Mouse (Mus musculus): Measurements from ENCODE around the gene Urah. TPM values are rescaled to one million over a fixed set of nuclear protein-coding genes. Genes with fewer than 3 reads are reported as not detected.
A peak's percentile ranks its signal among the peaks of the same experiment; 100 is the strongest.

Gene Urah
- polyA plus RNA-seq, 1 experiment from 2014 or later: 38.8 TPM

DNA sequence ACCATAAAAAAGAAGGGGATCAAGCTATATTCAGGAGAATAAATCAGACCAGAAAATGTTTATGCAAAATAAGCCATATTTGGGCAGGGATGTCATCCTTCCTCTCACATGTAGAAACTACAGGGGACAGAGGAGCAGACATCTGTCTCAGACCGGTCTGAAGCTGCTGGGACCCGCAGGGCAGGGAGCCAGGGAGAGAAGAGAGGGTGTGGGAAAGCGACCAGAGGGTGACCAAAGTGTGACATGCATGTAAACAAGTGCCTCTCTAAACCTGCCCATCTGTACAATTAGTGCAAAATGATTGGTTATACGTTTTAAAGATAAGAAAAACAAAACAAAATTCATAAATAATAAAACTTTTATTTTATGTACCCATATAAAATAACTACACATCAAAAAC is 14.6 kb upstream of the Urah start:
- no peaks in the 10 kb centered on the region for H3K4me1 ChIP-seq
- ATAC-seq (ENCODE audit: insufficient number of reproducible peaks, low FRiP score, low TSS enrichment, low read depth): no peak
- H3K9me3 ChIP-seq (replicated peaks): no peaks in the 10 kb centered on the region
- H3K9ac ChIP-seq: no peak overlapping the region
- no peaks in the 10 kb centered on the region for H3K36me3 ChIP-seq
- no peak overlapping the region for H3K4me3 ChIP-seq (replicated peaks)
- no peak overlapping the region for H3K4me2 ChIP-seq (replicated peaks)
- no peak overlapping the region for H3K27ac ChIP-seq (replicated peaks)
- WGBS: 72% methylated on average over 4 of the region's 4 CpGs
- H3K27me3 ChIP-seq: no peaks in the 10 kb centered on the region

- Histone ChIP-seq H3K27ac (replicated peaks) (no peak overlapping the region), H3K27me3 (no peaks in the 10 kb centered on the region), H3K9ac (no peak overlapping the region), H3K4me1 (no peaks in the 10 kb centered on the region), H3K4me3 (replicated peaks) (peak overlapping the region; percentile 45), H3K9me3 (replicated peaks) (no peaks in the 10 kb centered on the region), H3K4me2 (replicated peaks) (peak overlapping the region; percentile 65), H3K36me3 (no peaks in the 10 kb centered on the region)
- WGBS: 35% methylated on average over 5 of the region's 5 CpGs
- ATAC-seq (ENCODE audit: insufficient number of reproducible peaks, low FRiP score, low TSS enrichment, low read depth): no peak
These were observed 13.5 kb upstream of the Urah start for GRCm38 (mm10) chr7:140821305-140821652.

DNA sequence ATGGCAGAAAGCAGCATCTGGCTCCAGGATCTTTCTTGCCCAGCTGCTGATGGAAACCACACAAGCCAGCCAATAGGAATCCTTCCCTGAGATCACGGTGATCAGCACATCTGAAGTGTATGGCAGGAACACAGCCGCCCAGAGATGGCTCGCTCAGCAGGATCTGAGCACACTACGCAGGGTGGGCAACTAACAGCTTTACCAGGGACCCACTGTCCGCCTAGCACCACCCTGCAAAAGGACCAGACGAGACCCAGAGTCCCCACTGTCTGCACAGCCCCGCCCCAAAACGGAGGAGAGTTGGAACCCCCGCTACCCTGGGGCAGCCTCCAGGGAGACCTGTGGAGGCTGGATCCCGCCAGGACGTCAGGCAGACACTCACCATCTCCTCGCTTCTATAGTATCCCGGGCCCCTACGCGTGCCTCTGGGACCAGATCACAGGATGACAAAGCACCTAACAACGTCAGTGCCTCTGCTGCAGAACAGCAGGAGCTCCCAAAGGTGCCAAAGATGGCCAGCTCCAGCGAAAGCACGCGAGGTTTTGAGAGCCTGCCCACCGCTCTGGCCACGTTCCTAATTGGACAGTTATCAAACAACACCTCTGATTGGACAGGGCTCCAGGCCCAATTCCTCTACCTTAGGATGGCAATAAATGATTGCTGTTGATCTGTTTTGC is 13.0 kb upstream of the Urah start, which contains the start of gene Zfp941:
Gene Zfp941, minus strand, starts transcription at position 526 of the 677 bp plus-strand sequence.
- peak within 1 kb of the TSS; percentile 65 for H3K4me2 ChIP-seq (replicated peaks)
- H3K27ac ChIP-seq (replicated peaks): no peak within 1 kb of the TSS
- 0 out of 2 replicates have a peak, but pooled peaks have one; percentile 43 for ATAC-seq (ENCODE audit: insufficient number of reproducible peaks, low FRiP score, low TSS enrichment, low read depth)
- H3K36me3 ChIP-seq: no peaks in the 10 kb centered on the region
- H3K4me1 ChIP-seq: no peaks in the 10 kb centered on the region
- no peak within 1 kb of the TSS for H3K9ac ChIP-seq
- peak within 1 kb of the TSS; percentile 45 for H3K4me3 ChIP-seq (replicated peaks)
- H3K27me3 ChIP-seq: no peaks in the 10 kb centered on the region
- WGBS: 2% methylated on average over 21 of the region's 21 CpGs
- H3K9me3 ChIP-seq (replicated peaks): no peaks in the 10 kb centered on the region

GRCm38 (mm10) chr7:140822731-140823130 is 12.1 kb upstream of the Urah start:
- H3K9me3 ChIP-seq (replicated peaks): no peaks in the 10 kb centered on the region
- no peaks in the 10 kb centered on the region for H3K36me3 ChIP-seq
- no peaks in the 10 kb centered on the region for H3K27me3 ChIP-seq
- no peaks in the 10 kb centered on the region for H3K4me1 ChIP-seq
- ATAC-seq (ENCODE audit: insufficient number of reproducible peaks, low FRiP score, low TSS enrichment, low read depth): no peak
- no peak overlapping the region for H3K4me3 ChIP-seq (replicated peaks)
- H3K4me2 ChIP-seq (replicated peaks): no peak overlapping the region
- H3K27ac ChIP-seq (replicated peaks): no peak overlapping the region
- no peak overlapping the region for H3K9ac ChIP-seq
- WGBS: 89% methylated on average over 4 of the region's 4 CpGs

DNA sequence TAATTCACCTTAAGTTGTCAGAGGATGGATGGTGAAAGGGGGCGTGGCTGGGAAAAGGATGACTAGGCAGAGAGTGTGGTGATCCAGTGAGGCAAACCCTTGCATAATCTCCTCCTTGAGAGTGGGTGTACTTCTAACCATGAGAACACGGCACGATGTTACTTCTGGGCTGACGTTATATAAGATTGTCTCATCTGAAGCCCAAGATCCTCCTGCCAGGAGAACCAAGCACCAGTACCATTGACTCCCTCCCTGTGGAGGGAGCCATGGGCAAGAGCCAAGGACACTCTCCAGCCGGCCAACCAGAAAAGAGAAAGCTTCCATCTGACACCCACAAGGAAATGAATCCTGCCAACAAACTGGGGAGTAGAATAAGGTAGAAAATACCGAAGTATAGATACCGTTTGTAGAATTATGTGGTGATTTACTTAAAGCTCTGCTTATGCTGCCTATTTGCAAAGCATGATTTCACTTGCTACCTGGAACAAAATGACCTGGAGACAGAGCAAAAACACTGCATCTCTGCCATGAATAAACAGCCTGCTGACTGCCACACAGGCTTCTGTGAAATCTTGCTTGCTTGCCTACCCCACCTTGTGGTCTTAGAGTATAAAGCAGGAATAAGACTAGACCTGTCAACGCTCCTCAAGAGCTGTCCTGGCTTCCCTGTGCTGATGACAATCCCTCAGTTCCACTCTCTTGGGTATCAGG is 6.5 kb upstream of the Urah start:
- 33% methylated on average over 8 of the region's 8 CpGs for WGBS

GRCm38 (mm10) chr7:140831447-140831846 is 3.4 kb upstream of the Urah start:
- Histone ChIP-seq H3K4me2 (replicated peaks) (no peak overlapping the region), H3K4me1 (no peaks in the 10 kb centered on the region), H3K27ac (replicated peaks) (no peak overlapping the region), H3K36me3 (no peaks in the 10 kb centered on the region), H3K27me3 (no peaks in the 10 kb centered on the region), H3K9me3 (replicated peaks) (no peaks in the 10 kb centered on the region), H3K9ac (no peak overlapping the region), H3K4me3 (replicated peaks) (no peak overlapping the region)
- 64% methylated on average over 6 of the region's 6 CpGs for WGBS
- ATAC-seq (ENCODE audit: insufficient number of reproducible peaks, low FRiP score, low TSS enrichment, low read depth): no peak

More for the DNA sequence above, 6.5 kb upstream of the Urah start:
- Histone ChIP-seq H3K4me1 (no peaks in the 10 kb centered on the region), H3K9me3 (replicated peaks) (no peaks in the 10 kb centered on the region), H3K27me3 (no peaks in the 10 kb centered on the region), H3K36me3 (no peaks in the 10 kb centered on the region), H3K4me2 (replicated peaks) (no peak overlapping the region), H3K9ac (no peak overlapping the region), H3K27ac (replicated peaks) (no peak overlapping the region), H3K4me3 (replicated peaks) (no peak overlapping the region)
- no peak for ATAC-seq (ENCODE audit: insufficient number of reproducible peaks, low FRiP score, low TSS enrichment, low read depth)

DNA sequence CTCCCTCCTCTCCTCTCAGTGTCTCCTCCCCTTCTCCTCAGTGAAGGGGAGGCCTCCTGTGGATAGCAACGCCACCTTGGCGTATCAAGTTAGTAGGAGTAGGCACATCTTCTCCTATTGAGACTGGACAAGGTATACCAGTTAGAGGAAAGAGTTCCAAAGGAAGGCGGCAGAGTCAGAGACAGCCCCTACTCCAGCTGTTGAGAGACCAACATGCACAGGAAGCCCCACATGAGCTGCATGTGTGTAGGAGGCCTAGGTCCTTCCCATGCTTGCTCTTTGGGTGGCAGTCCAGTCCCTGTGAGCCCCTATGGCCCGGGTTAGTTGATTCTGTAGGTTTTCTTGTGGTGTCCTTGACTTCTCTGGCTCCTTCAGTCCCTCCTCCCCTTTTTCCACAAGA is 1.5 kb upstream of the Urah start:
- H3K4me2 ChIP-seq (replicated peaks): no peak overlapping the region
- H3K36me3 ChIP-seq: no peaks in the 10 kb centered on the region
- 85% methylated on average over 4 of the region's 4 CpGs for WGBS
- no peak overlapping the region for H3K27ac ChIP-seq (replicated peaks)
- no peak for ATAC-seq (ENCODE audit: insufficient number of reproducible peaks, low FRiP score, low TSS enrichment, low read depth)
- no peaks in the 10 kb centered on the region for H3K9me3 ChIP-seq (replicated peaks)
- H3K4me3 ChIP-seq (replicated peaks): no peak overlapping the region
- no peaks in the 10 kb centered on the region for H3K4me1 ChIP-seq
- no peaks in the 10 kb centered on the region for H3K27me3 ChIP-seq
- no peak overlapping the region for H3K9ac ChIP-seq

DNA sequence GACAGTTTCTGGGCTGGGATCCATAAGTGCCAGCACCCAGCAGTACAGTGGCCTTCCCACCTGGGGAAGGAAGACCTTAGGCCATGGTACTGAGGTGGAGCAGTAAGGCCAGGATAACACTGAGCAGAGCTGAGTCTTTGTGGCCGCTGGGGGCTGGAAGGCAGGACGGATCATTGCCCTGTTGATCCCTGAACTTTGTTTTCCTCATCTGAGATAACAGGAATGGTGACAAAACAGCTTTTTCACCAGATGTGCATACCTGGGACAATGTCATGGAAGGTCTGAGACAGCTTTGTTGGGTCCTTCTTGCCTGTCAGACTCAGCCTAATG is 905 bp downstream of the Urah start:
- H3K27ac ChIP-seq (replicated peaks): no peak overlapping the region
- ATAC-seq (ENCODE audit: insufficient number of reproducible peaks, low FRiP score, low TSS enrichment, low read depth): no peak
- WGBS: 73% methylated on average over 2 of the region's 2 CpGs
- no peaks in the 10 kb centered on the region for H3K4me1 ChIP-seq
- H3K4me2 ChIP-seq (replicated peaks): peak overlapping the region; percentile 24; the same call in 1 of the 2 replicates
- H3K9me3 ChIP-seq (replicated peaks): no peaks in the 10 kb centered on the region
- H3K27me3 ChIP-seq: peaks cover 3% of the 10 kb centered on the region; the same call in 1 of the 2 replicates
- no peaks in the 10 kb centered on the region for H3K36me3 ChIP-seq
- no peak overlapping the region for H3K9ac ChIP-seq
- H3K4me3 ChIP-seq (replicated peaks): peak overlapping the region; percentile 16; the same call in 1 of the 2 replicates

GRCm38 (mm10) chr7:140836243-140837115 is 1.7 kb downstream of the Urah start:
- Histone ChIP-seq H3K9ac (no peak overlapping the region), H3K36me3 (no peaks in the 10 kb centered on the region), H3K4me1 (0 out of 2 replicates have a peak, but pooled peaks cover 6% of the 10 kb centered on the region), H3K27ac (replicated peaks) (no peak overlapping the region), H3K27me3 (peaks cover 7% of the 10 kb centered on the region; the same call in 1 of the 2 replicates), H3K9me3 (replicated peaks) (no peaks in the 10 kb centered on the region), H3K4me2 (replicated peaks) (no peak overlapping the region), H3K4me3 (replicated peaks) (no peak overlapping the region)
- no peak for ATAC-seq (ENCODE audit: insufficient number of reproducible peaks, low FRiP score, low TSS enrichment, low read depth)
- WGBS: 83% methylated on average over 9 of the region's 9 CpGs

DNA sequence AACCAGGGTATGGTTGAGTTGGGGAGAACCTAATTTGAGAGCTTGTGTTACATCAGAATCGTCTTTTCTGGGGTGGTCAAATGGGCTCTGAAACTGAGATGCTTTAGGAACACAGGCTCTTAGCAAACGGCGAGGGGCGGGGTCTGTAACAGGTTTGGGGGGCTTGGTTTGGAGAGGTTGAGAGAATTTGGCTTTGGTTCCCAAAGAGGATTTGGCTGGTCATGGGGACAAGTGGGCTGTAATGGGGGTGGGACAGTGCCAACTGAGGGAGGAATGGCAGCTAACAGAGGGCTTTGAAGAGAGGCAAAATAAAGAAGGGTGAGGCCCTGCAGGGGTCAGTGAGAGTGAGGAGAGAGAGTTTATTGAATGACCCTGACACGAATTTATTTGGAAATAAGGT is 4.7 kb downstream of the Urah start:
- Histone ChIP-seq H3K36me3 (no peaks in the 10 kb centered on the region), H3K27me3 (peaks cover 26% of the 10 kb centered on the region), H3K9me3 (replicated peaks) (no peaks in the 10 kb centered on the region), H3K4me2 (replicated peaks) (no peak overlapping the region), H3K27ac (replicated peaks) (no peak overlapping the region), H3K4me3 (replicated peaks) (no peak overlapping the region), H3K9ac (no peak overlapping the region), H3K4me1 (0 out of 2 replicates have a peak, but pooled peaks cover 9% of the 10 kb centered on the region)
- ATAC-seq (ENCODE audit: insufficient number of reproducible peaks, low FRiP score, low TSS enrichment, low read depth): no peak
- 58% methylated on average over 5 of the region's 5 CpGs for WGBS
